Mouse (Mus musculus) hindbrain, embryonic 13.5 days (tissue): ENCODE data around the gene Ccdc80. TPM values are rescaled to one million over a fixed set of nuclear protein-coding genes. Genes with fewer than 3 reads are reported as not detected.
A peak's percentile ranks its signal among the peaks of the same experiment; 100 is the strongest.

Experiments used
- ATAC-seq: fragments of 200-750 bp; cut with Nextera tagmentation; 2 replicates; pipeline ENCODE4 v1.8.0; 2017; ENCODE audit warnings: moderate TSS enrichment; ENCODE audit not compliant: low FRiP score
- H3K27ac ChIP-seq: fragments of 300-500 bp; sonication (generic); 2 replicates; pipeline ENCODE4 v1.5.1; 2015; ENCODE audit warnings: inconsistent platforms, mild to moderate bottlenecking, moderate library complexity
- H3K27me3 ChIP-seq: fragments of 300-500 bp; sonication (generic); 2 replicates; pipeline ENCODE4 v1.6.1; 2015; ENCODE audit warnings: mild to moderate bottlenecking, inconsistent platforms
- H3K36me3 ChIP-seq: fragments of 300-500 bp; sonication (generic); 2 replicates; pipeline ENCODE4 v1.6.1; 2015; ENCODE audit warnings: mild to moderate bottlenecking, inconsistent platforms
- H3K4me1 ChIP-seq: fragments of 300-500 bp; sonication (generic); replicated peaks from 2 replicates; pipeline ENCODE4 v1.6.1; 2015; ENCODE audit warnings: inconsistent platforms
- H3K4me2 ChIP-seq: fragments of 300-500 bp; sonication (generic); 2 replicates; pipeline ENCODE4 v1.6.1; 2015; ENCODE audit warnings: inconsistent platforms, mild to moderate bottlenecking, moderate library complexity
- H3K4me3 ChIP-seq: fragments of 300-500 bp; sonication (generic); 2 replicates; pipeline ENCODE4 v1.5.1; 2015; ENCODE audit warnings: mild to moderate bottlenecking, inconsistent platforms
- H3K9ac ChIP-seq: fragments of 300-500 bp; sonication (generic); 2 replicates; pipeline ENCODE4 v1.6.1; 2015; ENCODE audit warnings: mild to moderate bottlenecking, inconsistent platforms
- H3K9me3 ChIP-seq: fragments of 300-500 bp; sonication (generic); 2 replicates; pipeline ENCODE4 v1.6.1; 2016; ENCODE audit warnings: inconsistent platforms
- WGBS: fragments of 180-500 bp; shearing (Covaris S2); methylation state at CpG from one replicate; pipeline ENCODE4 v1.1.7; 2015; 5-methylcytosine and 5-hydroxymethylcytosine counted together
- polyA plus RNA-seq: library from polyadenylated mRNA; unstranded; fragments of >200 nt; fragmentation: Nextera tagmentation; extraction: Ambion mirVana; gene quantifications from 2 replicates; pipeline ENCODE4 v1.2.1, GENCODE M21; 2015

Gene Ccdc80
- polyA plus RNA-seq, 1 experiment from 2014 or later: 11.7 TPM

GRCm38 (mm10) chr16:45122571-45122970, 29.4 kb downstream of the Ccdc80 start:
- Histone ChIP-seq H3K4me2 (no peak overlapping the region), H3K9me3 (no peaks in the 10 kb centered on the region), H3K27me3 (no peaks in the 10 kb centered on the region), H3K36me3 (no peaks in the 10 kb centered on the region), H3K4me1 (no peaks in the 10 kb centered on the region), H3K9ac (no peak overlapping the region), H3K4me3 (no peak overlapping the region), H3K27ac (no peak overlapping the region)
- ATAC-seq: no peak
- 72% methylated on average over 5 of the region's 5 CpGs for WGBS

- no peaks in the 10 kb centered on the region for H3K9me3 ChIP-seq
- H3K27me3 ChIP-seq: no peaks in the 10 kb centered on the region
- no peak overlapping the region for H3K4me2 ChIP-seq
- no peak overlapping the region for H3K27ac ChIP-seq
- no peak for ATAC-seq
- WGBS: 81% methylated on average over 9 of the region's 9 CpGs
- H3K9ac ChIP-seq: no peak overlapping the region
- H3K36me3 ChIP-seq: no peaks in the 10 kb centered on the region
- H3K4me3 ChIP-seq: no peak overlapping the region
- no peaks in the 10 kb centered on the region for H3K4me1 ChIP-seq
Observed at GRCm38 (mm10) chr16:45124230-45125203, 31.3 kb downstream of the Ccdc80 start.

GRCm38 (mm10) chr16:45127936-45128710, 34.9 kb downstream of the Ccdc80 start:
- Histone ChIP-seq H3K4me3 (no peak overlapping the region), H3K9ac (no peak overlapping the region), H3K27ac (no peak overlapping the region), H3K4me1 (no peaks in the 10 kb centered on the region), H3K27me3 (no peaks in the 10 kb centered on the region), H3K9me3 (no peaks in the 10 kb centered on the region), H3K36me3 (no peaks in the 10 kb centered on the region), H3K4me2 (no peak overlapping the region)
- no peak for ATAC-seq
- WGBS: 91% methylated on average over 2 of the region's 2 CpGs

GRCm38 (mm10) chr16:45141711-45142110, 48.5 kb downstream of the Ccdc80 start:
- Histone ChIP-seq H3K27me3 (no peaks in the 10 kb centered on the region), H3K9ac (no peak overlapping the region), H3K4me2 (no peak overlapping the region), H3K4me1 (no peaks in the 10 kb centered on the region), H3K27ac (no peak overlapping the region), H3K4me3 (no peak overlapping the region), H3K9me3 (peaks cover 13% of the 10 kb centered on the region; the same call in 1 of the 2 replicates), H3K36me3 (peaks cover 73% of the 10 kb centered on the region)
- no peak for ATAC-seq
- WGBS: 97% methylated on average over 5 of the region's 5 CpGs

GRCm38 (mm10) chr16:45142565-45142964, 49.4 kb downstream of the Ccdc80 start:
- H3K9me3 ChIP-seq: peaks cover 13% of the 10 kb centered on the region; the same call in 1 of the 2 replicates
- WGBS: 96% methylated on average over 5 of the region's 5 CpGs
- no peak overlapping the region for H3K4me3 ChIP-seq
- no peak overlapping the region for H3K27ac ChIP-seq
- H3K9ac ChIP-seq: no peak overlapping the region
- H3K36me3 ChIP-seq: peaks cover 81% of the 10 kb centered on the region
- no peak overlapping the region for H3K4me2 ChIP-seq
- no peak for ATAC-seq
- no peaks in the 10 kb centered on the region for H3K27me3 ChIP-seq
- no peaks in the 10 kb centered on the region for H3K4me1 ChIP-seq

GRCm38 (mm10) chr16:45145119-45145518, 51.9 kb downstream of the Ccdc80 start:
- no peak for ATAC-seq
- Histone ChIP-seq H3K9me3 (peaks cover 4% of the 10 kb centered on the region; the same call in 1 of the 2 replicates), H3K4me2 (no peak overlapping the region), H3K4me3 (no peak overlapping the region), H3K4me1 (no peaks in the 10 kb centered on the region), H3K9ac (no peak overlapping the region), H3K27me3 (no peaks in the 10 kb centered on the region), H3K36me3 (peaks cover 83% of the 10 kb centered on the region), H3K27ac (no peak overlapping the region)
- whole genome bisulfite sequencing: 90% methylated on average over 6 of the region's 6 CpGs

GRCm38 (mm10) chr16:45148488-45149082, 55.4 kb downstream of the Ccdc80 start:
- ATAC-seq: no peak
- Histone ChIP-seq H3K9me3 (no peaks in the 10 kb centered on the region), H3K9ac (no peak overlapping the region), H3K27me3 (no peaks in the 10 kb centered on the region), H3K27ac (no peak overlapping the region), H3K4me3 (no peak overlapping the region), H3K4me2 (no peak overlapping the region), H3K4me1 (no peaks in the 10 kb centered on the region), H3K36me3 (peaks cover 76% of the 10 kb centered on the region)
- 93% methylated on average over 10 of the region's 10 CpGs for WGBS

GRCm38 (mm10) chr16:45154741-45155250, 61.6 kb downstream of the Ccdc80 start:
- H3K27me3 ChIP-seq: no peaks in the 10 kb centered on the region
- no peak overlapping the region for H3K27ac ChIP-seq
- no peak for ATAC-seq
- WGBS: 87% methylated on average over 3 of the region's 3 CpGs
- peaks cover 40% of the 10 kb centered on the region for H3K36me3 ChIP-seq
- H3K4me2 ChIP-seq: no peak overlapping the region
- H3K9ac ChIP-seq: no peak overlapping the region
- no peak overlapping the region for H3K4me3 ChIP-seq
- H3K4me1 ChIP-seq: peaks cover 19% of the 10 kb centered on the region
- H3K9me3 ChIP-seq: no peaks in the 10 kb centered on the region

- no peaks in the 10 kb centered on the region for H3K27me3 ChIP-seq
- H3K9ac ChIP-seq: peak overlapping the region; percentile 91
- ATAC-seq: peak; percentile 82
- no peaks in the 10 kb centered on the region for H3K9me3 ChIP-seq
- peaks cover 17% of the 10 kb centered on the region for H3K36me3 ChIP-seq
- H3K4me1 ChIP-seq: peaks cover 34% of the 10 kb centered on the region
- peak overlapping the region; percentile 75 for H3K4me2 ChIP-seq
- H3K4me3 ChIP-seq: peak overlapping the region; percentile 87
- 2% methylated on average over 20 of the region's 20 CpGs for WGBS
- H3K27ac ChIP-seq: peak overlapping the region; percentile 95
Observed at GRCm38 (mm10) chr16:45158136-45158521, 64.9 kb downstream of the Ccdc80 start.

- peak within 1 kb of the TSS; percentile 75 for H3K4me2 ChIP-seq
- under 1% methylated on average over 54 of the region's 64 CpGs for WGBS
- H3K9ac ChIP-seq: peak within 1 kb of the TSS; percentile 91
- H3K4me1 ChIP-seq: peaks cover 34% of the 10 kb centered on the region
- H3K4me3 ChIP-seq: peak within 1 kb of the TSS; percentile 87
- peak within 1 kb of the TSS; percentile 95 for H3K27ac ChIP-seq
- H3K9me3 ChIP-seq: no peaks in the 10 kb centered on the region
- ATAC-seq: peak; percentile 99
- peaks cover 17% of the 10 kb centered on the region for H3K36me3 ChIP-seq
- H3K27me3 ChIP-seq: no peaks in the 10 kb centered on the region
Observed at GRCm38 (mm10) chr16:45158522-45159388, 65.6 kb downstream of the Ccdc80 start, which contains the start of the genes Slc35a5 and Atg3. Slc35a5 (minus strand) TSS chr16:45158706. Atg3 (plus strand) TSS chr16:45158785.

GRCm38 (mm10) chr16:45159389-45159716, 66.2 kb downstream of the Ccdc80 start:
- Histone ChIP-seq H3K9ac (peak overlapping the region; percentile 91), H3K27me3 (no peaks in the 10 kb centered on the region), H3K4me3 (peak overlapping the region; percentile 87), H3K4me2 (peak overlapping the region; percentile 75), H3K27ac (peak overlapping the region; percentile 95), H3K36me3 (peaks cover 17% of the 10 kb centered on the region), H3K9me3 (no peaks in the 10 kb centered on the region), H3K4me1 (peaks cover 34% of the 10 kb centered on the region)
- 10% methylated on average over 11 of the region's 11 CpGs for WGBS
- ATAC-seq: no peak
